Mouse (Mus musculus) MEL (cell line): ENCODE results near the gene Rassf3. TPM values are rescaled to one million over a fixed set of nuclear protein-coding genes. Genes with fewer than 3 reads are reported as not detected.
A peak's percentile ranks its signal among the peaks of the same experiment; 100 is the strongest.

Source experiments
- DNase-seq: peaks from one replicate; pipeline ENCODE4 v3.0.0; 2011; ENCODE audit warnings: low read depth, low spot score
- H3K27ac ChIP-seq: 2 replicates; pipeline ENCODE4 v1.5.1; 2012; ENCODE audit warnings: low read depth, mild to moderate bottlenecking, control low read depth, low read length, moderate library complexity; ENCODE audit not compliant: control insufficient read depth
- H3K27me3 ChIP-seq, 2 experiments: fragments of 150-350 bp in 1 of 2; sonication (generic) in 1 of 2; 2 replicates each; pipeline ENCODE4 v1.6.1; 2012; ENCODE audit warnings: low read length in 2 of 2, mild to moderate bottlenecking in 2 of 2, improper control_type of control experiment in 1 of 2, moderate library complexity in 1 of 2; ENCODE audit not compliant: insufficient read depth in 2 of 2, control insufficient read depth in 1 of 2
- H3K36me3 ChIP-seq, 2 experiments: 2 replicates each; pipeline ENCODE4 v1.6.1; 2012 to 2014; ENCODE audit warnings: low read length in 2 of 2, improper control_type of control experiment in 1 of 2, inconsistent platforms in 1 of 2, mild to moderate bottlenecking in 1 of 2; ENCODE audit not compliant: insufficient read depth in 2 of 2, control insufficient read depth in 1 of 2
- H3K4me1 ChIP-seq, 2 experiments: fragments of 150-350 bp in 1 of 2; sonication (generic) in 1 of 2; 2 replicates each; pipeline ENCODE4 v1.6.1; 2012; ENCODE audit warnings: low read length in 2 of 2, improper control_type of control experiment in 1 of 2, mild to moderate bottlenecking in 1 of 2; ENCODE audit not compliant: insufficient read depth in 2 of 2, control insufficient read depth in 1 of 2
- H3K4me3 ChIP-seq, 2 experiments: fragments of 150-350 bp in 1 of 2; sonication (generic) in 1 of 2; 2 replicates each; pipeline ENCODE4 v1.5.1; 2012; ENCODE audit warnings: low read depth in 2 of 2, low read length in 2 of 2, mild to moderate bottlenecking in 2 of 2, moderate library complexity in 2 of 2, control low read depth in 1 of 2, improper control_type of control experiment in 1 of 2; ENCODE audit not compliant: control insufficient read depth in 1 of 2, insufficient read depth in 1 of 2
- H3K79me2 ChIP-seq: 2 replicates; pipeline ENCODE4 v1.6.1; 2012; ENCODE audit warnings: mild to moderate bottlenecking, low read length, moderate library complexity; ENCODE audit not compliant: control insufficient read depth, poor library complexity, insufficient read depth
- H3K9ac ChIP-seq: 2 replicates; pipeline ENCODE4 v1.6.1; 2012; ENCODE audit warnings: low read depth, mild to moderate bottlenecking, control low read depth, low read length, moderate library complexity; ENCODE audit not compliant: control insufficient read depth, poor library complexity, severe bottlenecking
- H3K9me3 ChIP-seq: fragments of 150-350 bp; sonication (generic); replicated peaks from 2 replicates; pipeline ENCODE4 v1.6.1; 2012; ENCODE audit warnings: mild to moderate bottlenecking, low read length, improper control_type of control experiment, moderate library complexity; ENCODE audit not compliant: insufficient read depth
- CTCF ChIP-seq, 3 experiments: IDR thresholded peaks in 2 of 3; conservative IDR thresholded peaks in 1 of 3; 2 replicates each; pipeline ENCODE4 v1.5.1; 2011 to 2012; ENCODE audit warnings: low read length in 3 of 3, low read depth in 2 of 3, mild to moderate bottlenecking in 2 of 3, improper control_type of control experiment in 1 of 3, inconsistent platforms in 1 of 3, mixed read lengths in 1 of 3, moderate library complexity in 1 of 3; ENCODE audit not compliant: control insufficient read depth in 1 of 3, insufficient read depth in 1 of 3, poor library complexity in 1 of 3, severe bottlenecking in 1 of 3
- EP300 ChIP-seq, 2 experiments: IDR thresholded peaks; 2 replicates each; pipeline ENCODE4 v1.6.1; 2011; ENCODE audit warnings: improper control_type of control experiment in 2 of 2, low read length in 2 of 2, low read depth in 1 of 2, mild to moderate bottlenecking in 1 of 2
- MYC ChIP-seq: IDR thresholded peaks from 2 replicates; pipeline ENCODE4 v1.6.1; 2011; ENCODE audit warnings: low read depth, mild to moderate bottlenecking, low read length, improper control_type of control experiment, moderate library complexity
- POLR2A ChIP-seq, 2 experiments: IDR thresholded peaks; 2 replicates each; pipeline ENCODE4 v1.6.1; 2011 to 2012; ENCODE audit warnings: low read length in 2 of 2, mild to moderate bottlenecking in 2 of 2, control low read depth in 1 of 2, improper control_type of control experiment in 1 of 2, low read depth in 1 of 2, moderate library complexity in 1 of 2; ENCODE audit not compliant: control insufficient read depth in 1 of 2, insufficient read depth in 1 of 2, poor library complexity in 1 of 2
- RAD21 ChIP-seq: IDR thresholded peaks from 2 replicates; pipeline ENCODE4 v1.6.1; 2011; ENCODE audit warnings: mild to moderate bottlenecking, low read depth, low read length, improper control_type of control experiment
- SIN3A ChIP-seq: IDR thresholded peaks from 2 replicates; pipeline ENCODE4 v1.6.1; 2012; ENCODE audit warnings: low read length, improper control_type of control experiment, inconsistent platforms
- ZMIZ1 ChIP-seq: IDR thresholded peaks from 2 replicates; pipeline ENCODE4 v1.6.1; 2012; ENCODE audit warnings: low read depth, mild to moderate bottlenecking, inconsistent platforms, low read length, improper control_type of control experiment, moderate library complexity
- ZNF384 ChIP-seq: IDR thresholded peaks from 2 replicates; pipeline ENCODE4 v1.6.1; 2012; ENCODE audit warnings: low read depth, mild to moderate bottlenecking, inconsistent platforms, low read length, improper control_type of control experiment
- polyA plus RNA-seq, 2 experiments: library from polyadenylated mRNA; stranded (reverse) in 1 of 2; unstranded in 1 of 2; fragments of >175 nt in 1 of 2; fragments of >200 nt in 1 of 2; gene quantifications; 2 replicates each; pipeline versions ENCODE4 v1.2.1 to v1.2.4; 2012; ENCODE audit warnings: low replicate concordance in 2 of 2, low read depth in 1 of 2; ENCODE audit not compliant: insufficient read length in 2 of 2, insufficient read depth in 1 of 2, missing spikeins in 1 of 2
- total RNA-seq: library from RNA; depleted of rRNA; stranded (reverse); fragments of 300-350 nt; gene quantifications from 2 replicates; pipeline ENCODE4 v1.2.3, GENCODE M21; 2012

The Rassf3 gene
- total and polyA plus RNA-seq, 3 experiments: 9.2 to 15.8 TPM; not detected in 1

DNA sequence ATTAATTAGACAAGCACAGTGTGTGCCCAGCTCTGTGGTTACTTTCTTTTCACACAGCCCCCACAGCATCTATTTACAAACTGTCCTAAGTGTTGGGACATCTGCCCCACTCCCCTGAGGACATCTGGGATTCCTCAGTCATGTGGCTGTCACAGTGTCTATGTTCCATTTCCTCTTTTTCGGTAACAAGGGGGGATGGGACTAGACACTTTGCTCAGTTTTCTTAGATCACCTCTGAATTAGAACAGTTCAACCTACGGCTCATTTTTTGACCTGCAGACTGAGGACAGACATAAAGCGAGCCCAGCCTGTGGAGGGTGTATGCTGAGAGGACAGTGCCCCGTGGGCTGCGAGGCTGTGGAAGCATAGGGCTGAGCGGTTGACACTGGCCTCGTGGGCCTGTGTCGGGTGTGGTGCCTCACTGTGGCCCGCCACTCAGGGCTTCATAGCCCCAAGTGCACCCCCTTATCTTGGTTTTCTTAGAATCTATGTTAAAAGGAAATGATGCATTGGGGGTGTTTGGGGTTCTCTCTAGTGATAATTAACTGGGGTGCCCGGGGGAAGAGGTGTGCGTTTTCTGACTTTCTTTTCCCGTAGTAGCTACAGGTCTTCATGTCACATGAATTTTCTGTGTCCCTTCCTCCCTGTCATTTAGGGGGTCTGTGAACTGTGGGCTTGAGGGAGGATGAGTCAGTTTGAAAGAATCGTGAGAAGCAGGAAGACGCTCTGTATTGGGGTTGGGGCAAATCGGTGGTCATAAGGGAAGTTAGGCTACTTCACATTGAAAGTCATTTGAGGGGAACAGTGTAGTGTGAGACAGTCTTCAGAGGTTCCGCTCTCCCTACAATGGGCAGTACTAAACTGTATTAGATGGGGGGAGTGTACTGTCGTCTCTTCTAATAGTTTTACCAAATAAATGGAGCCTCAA is 101.2 kb downstream of the Rassf3 start (continued):
- peak; percentile 59 to 62 for TF ChIP-seq POLR2A (IDR thresholded peaks at IDR 0.05; ENCODE audit: control insufficient read depth in 1 of 2, insufficient read depth in 1 of 2, low read depth in 1 of 2, low read length in 2 of 2, poor library complexity in 1 of 2)

DNA sequence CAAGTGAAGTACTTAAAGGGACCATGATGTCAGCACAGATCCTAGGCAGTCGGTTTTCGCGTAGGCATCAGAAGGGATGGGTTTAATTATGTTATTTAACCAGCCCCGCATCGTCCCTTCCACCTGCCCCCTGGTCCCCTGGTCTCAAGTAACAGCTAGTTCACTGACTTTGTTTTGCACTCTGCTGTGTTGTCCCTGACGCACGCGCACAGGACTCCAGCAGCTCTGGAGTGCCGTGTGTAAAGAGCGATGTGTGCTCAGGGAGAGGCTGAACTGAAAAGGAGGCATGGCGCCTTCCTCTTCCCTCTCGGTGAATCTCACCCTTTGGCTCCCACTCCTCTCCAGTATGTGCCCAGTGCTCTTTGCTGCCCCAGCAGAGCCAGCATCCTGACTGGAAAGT is 102.1 kb downstream of the Rassf3 start:
- DNase-seq: no peak
- H3K36me3 ChIP-seq: peaks cover 5 to 18% of the 10 kb centered on the region in 2 experiments
- no peaks in the 10 kb centered on the region for H3K27me3 ChIP-seq
- no peaks in the 10 kb centered on the region for H3K9me3 ChIP-seq
- peaks cover 5% of the 10 kb centered on the region for H3K79me2 ChIP-seq
- H3K4me1 ChIP-seq: peaks cover 5 to 24% of the 10 kb centered on the region in 2 experiments; a peak in 2 of 4 replicates
- H3K4me3 ChIP-seq: no peak overlapping the region
- H3K27ac ChIP-seq: peak overlapping the region; percentile 99
- peak overlapping the region; percentile 81; the same call in 1 of the 2 replicates for H3K9ac ChIP-seq
- TF ChIP-seq ZNF384: no peak
- TF ChIP-seq, all 39 proteins: peak for 0

DNA sequence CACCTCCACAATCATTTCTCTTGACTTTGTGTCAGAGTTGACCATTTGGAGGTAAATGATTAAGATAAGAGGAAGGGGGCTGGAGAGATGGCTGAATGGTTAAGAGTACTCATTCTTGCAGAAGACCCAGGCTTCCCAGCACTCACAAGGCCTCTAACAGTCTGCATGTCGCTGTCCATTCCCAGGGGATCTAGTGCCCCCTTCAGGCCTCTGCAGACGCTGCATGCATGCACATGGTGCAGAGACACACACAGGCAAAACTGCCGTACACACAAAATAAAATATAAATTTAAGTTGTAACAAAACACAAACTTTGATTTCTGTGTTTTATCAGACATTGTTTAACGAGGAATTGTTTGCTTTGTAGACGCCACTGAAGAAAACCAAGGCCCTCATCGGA is 105.4 kb downstream of the Rassf3 start:
- Histone ChIP-seq H3K9me3 (no peaks in the 10 kb centered on the region), H3K9ac (no peak overlapping the region), H3K27me3 (no peaks in the 10 kb centered on the region), H3K4me1 (peaks cover 5 to 33% of the 10 kb centered on the region in 2 experiments; a peak in 3 of 4 replicates), H3K79me2 (peaks cover 24% of the 10 kb centered on the region), H3K4me3 (no peak overlapping the region), H3K36me3 (peaks cover 5 to 21% of the 10 kb centered on the region in 2 experiments), H3K27ac (no peak overlapping the region)
- TF ChIP-seq RAD21: no peak
- TF ChIP-seq CTCF (IDR thresholded peaks at IDR 0.05 in 2 of 3, conservative IDR thresholded peaks at IDR 0.05 in 1 of 3; ENCODE audit: control insufficient read depth in 1 of 3, insufficient read depth in 1 of 3, low read depth in 2 of 3, low read length in 3 of 3, poor library complexity in 1 of 3, severe bottlenecking in 1 of 3): peak; percentile 40 to 63 (median 55)
- 0 out of 2 replicates have a peak, but pooled peaks have one; percentile 28 for TF ChIP-seq MYC
- DNase-seq: no peak

DNA sequence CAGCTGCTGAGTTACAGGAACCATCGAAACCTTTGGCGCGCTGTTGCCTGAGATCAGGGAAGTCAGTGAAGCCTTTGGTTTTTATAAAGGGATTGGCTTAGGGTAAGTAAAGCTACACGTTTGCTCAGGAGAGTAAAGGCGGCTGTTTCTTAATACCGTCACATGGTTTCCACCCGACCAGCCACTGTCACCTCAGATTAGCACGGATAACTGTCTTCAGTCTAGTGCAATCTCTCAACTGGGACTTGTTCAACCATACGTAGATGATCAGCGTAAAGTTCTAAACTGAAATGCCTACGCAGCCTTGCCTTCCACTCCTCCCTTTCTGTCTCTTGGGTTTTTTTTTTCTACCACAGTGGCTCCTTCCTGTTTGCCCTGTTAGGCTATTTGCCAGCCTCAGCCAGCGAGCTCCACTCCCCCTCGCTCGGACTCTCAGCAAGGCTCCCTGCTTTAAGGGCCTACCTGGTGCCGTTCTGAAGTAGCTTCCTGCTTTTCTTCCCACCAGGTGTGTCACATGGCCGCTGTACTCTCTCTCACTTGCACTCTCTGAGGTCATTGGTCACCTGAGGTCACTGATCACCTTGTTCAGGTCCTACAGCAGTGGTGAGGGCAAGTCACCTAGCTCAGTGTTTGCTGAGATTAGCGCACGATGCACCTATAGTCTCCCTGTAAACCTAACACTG is 107.2 kb downstream of the Rassf3 start:
- H3K27ac ChIP-seq: no peak overlapping the region
- no peak for TF ChIP-seq EP300 (IDR thresholded peaks at IDR 0.05; ENCODE audit: low read depth in 1 of 2, low read length in 2 of 2)
- no peak for TF ChIP-seq SIN3A
- TF ChIP-seq ZMIZ1: no peak
- no peaks in the 10 kb centered on the region for H3K9me3 ChIP-seq
- H3K27me3 ChIP-seq: no peaks in the 10 kb centered on the region
- no peak for DNase-seq
- H3K4me1 ChIP-seq: peaks cover 0 to 22% of the 10 kb centered on the region in 2 experiments; a peak in 3 of 4 replicates
- H3K9ac ChIP-seq: no peak overlapping the region
- H3K36me3 ChIP-seq: peaks cover 5 to 11% of the 10 kb centered on the region in 2 experiments
- no peak overlapping the region for H3K4me3 ChIP-seq
- peaks cover 32% of the 10 kb centered on the region for H3K79me2 ChIP-seq
